Mouse (Mus musculus) CH12.LX (cell line): ENCODE measurements around the gene Atp2a3. TPM values are rescaled to one million over a fixed set of nuclear protein-coding genes. Genes with fewer than 3 reads are reported as not detected.

Experiments used
- DNase-seq: peaks from one replicate; pipeline ENCODE4 v3.0.0-alpha.2; 2013; ENCODE audit errors: extremely low read depth
- H3K27ac ChIP-seq: 2 replicates; pipeline ENCODE4 v1.5.1; 2012; ENCODE audit warnings: low read depth, mild to moderate bottlenecking, control low read depth, moderate library complexity; ENCODE audit not compliant: insufficient read depth
- H3K27me3 ChIP-seq: replicated peaks from 2 replicates; pipeline ENCODE3; 2012; ENCODE audit warnings: inconsistent platforms
- H3K36me3 ChIP-seq, 2 experiments: replicated peaks in 1 of 2; 2 replicates each; pipeline versions ENCODE3 to v1.6.1; 2012; ENCODE audit warnings: inconsistent platforms in 1 of 2, low read length in 1 of 2, mild to moderate bottlenecking in 1 of 2, mixed read lengths in 1 of 2, moderate library complexity in 1 of 2; ENCODE audit not compliant: control insufficient read depth in 1 of 2, insufficient read depth in 1 of 2
- H3K4me1 ChIP-seq, 2 experiments: 2 replicates each; pipeline ENCODE4 v1.6.1; 2012; ENCODE audit warnings: inconsistent platforms in 1 of 2, moderate library complexity in 1 of 2; ENCODE audit not compliant: insufficient read depth in 2 of 2, control insufficient read depth in 1 of 2
- H3K4me2 ChIP-seq: 2 replicates; pipeline ENCODE4 v1.6.1; 2012; ENCODE audit warnings: low read depth, mild to moderate bottlenecking, control low read depth; ENCODE audit not compliant: poor library complexity, insufficient read depth, severe bottlenecking
- H3K4me3 ChIP-seq, 3 experiments: fragments of 150-350 bp in 1 of 3; sonication (generic) in 1 of 3; replicated peaks in 1 of 3; 2 replicates each; pipeline versions ENCODE3 to v1.5.1; 2011 to 2012; ENCODE audit warnings: low read depth in 2 of 3, low read length in 2 of 3, mild to moderate bottlenecking in 2 of 3, moderate library complexity in 2 of 3, control low read depth in 1 of 3, improper control_type of control experiment in 1 of 3, inconsistent platforms in 1 of 3, mixed read lengths in 1 of 3; ENCODE audit not compliant: poor library complexity in 1 of 3
- H3K79me2 ChIP-seq: replicated peaks from 2 replicates; pipeline ENCODE4 v1.6.1; 2012; ENCODE audit warnings: mild to moderate bottlenecking, moderate library complexity; ENCODE audit not compliant: control insufficient read depth, poor library complexity, insufficient read depth, severe bottlenecking; ENCODE audit errors: extremely low read depth
- H3K9ac ChIP-seq: 2 replicates; pipeline ENCODE4 v1.6.1; 2012; ENCODE audit warnings: low read depth, mild to moderate bottlenecking, control low read depth, moderate library complexity; ENCODE audit not compliant: insufficient read depth
- H3K9me3 ChIP-seq: replicated peaks from 2 replicates; pipeline ENCODE3; 2012; ENCODE audit warnings: low read length, inconsistent platforms, mixed read lengths
- CHD1 ChIP-seq: IDR thresholded peaks from 2 replicates; pipeline ENCODE4 v1.6.1; 2012; ENCODE audit warnings: low read depth, low read length, improper control_type of control experiment, inconsistent platforms
- CHD2 ChIP-seq: IDR thresholded peaks from 2 replicates; pipeline ENCODE4 v1.6.1; 2011; ENCODE audit warnings: low read length, improper control_type of control experiment
- ETS1 ChIP-seq: conservative IDR thresholded peaks from 2 replicates; pipeline ENCODE4 v1.6.1; 2012; ENCODE audit warnings: low read depth, mild to moderate bottlenecking, inconsistent platforms, low read length, improper control_type of control experiment, moderate library complexity
- HCFC1 ChIP-seq: IDR thresholded peaks from 2 replicates; pipeline ENCODE4 v1.6.1; 2012; ENCODE audit warnings: low read depth, mild to moderate bottlenecking, inconsistent platforms, low read length, improper control_type of control experiment
- KAT2A ChIP-seq: IDR thresholded peaks from 2 replicates; pipeline ENCODE4 v1.6.1; 2012; ENCODE audit warnings: low read length, improper control_type of control experiment, inconsistent platforms; ENCODE audit not compliant: insufficient replicate concordance
- MAFK ChIP-seq: IDR thresholded peaks from 2 replicates; pipeline ENCODE4 v1.6.1; 2011; ENCODE audit warnings: low read length, improper control_type of control experiment; ENCODE audit not compliant: insufficient replicate concordance
- MYC ChIP-seq: IDR thresholded peaks from 2 replicates; pipeline ENCODE4 v1.6.1; 2011; ENCODE audit warnings: low read depth, mild to moderate bottlenecking, improper control_type of control experiment, low read length
- NRF1 ChIP-seq: IDR thresholded peaks from 2 replicates; pipeline ENCODE4 v1.6.1; 2014; ENCODE audit warnings: low read depth, mild to moderate bottlenecking, inconsistent platforms, low read length, improper control_type of control experiment, moderate library complexity
- PAX5 ChIP-seq: IDR thresholded peaks from 2 replicates; pipeline ENCODE4 v1.6.1; 2012; ENCODE audit warnings: low read length, inconsistent platforms, mixed read lengths
- POLR2A ChIP-seq: IDR thresholded peaks from 2 replicates; pipeline ENCODE4 v1.6.1; 2011; ENCODE audit warnings: low read depth, mild to moderate bottlenecking, improper control_type of control experiment, low read length
- POLR2AphosphoS2 ChIP-seq: IDR thresholded peaks from 2 replicates; pipeline ENCODE4 v1.6.1; 2011; ENCODE audit warnings: low read depth, low read length, improper control_type of control experiment
- RAD21 ChIP-seq: IDR thresholded peaks from 2 replicates; pipeline ENCODE4 v1.6.1; 2011; ENCODE audit warnings: low read depth, mild to moderate bottlenecking, low read length, improper control_type of control experiment, moderate library complexity
- SIN3A ChIP-seq: IDR thresholded peaks from 2 replicates; pipeline ENCODE4 v1.6.1; 2012; ENCODE audit warnings: low read length, improper control_type of control experiment, inconsistent platforms
- TBP ChIP-seq: conservative IDR thresholded peaks from 2 replicates; pipeline ENCODE4 v1.6.1; 2011; ENCODE audit warnings: low read depth, low read length, improper control_type of control experiment
- TCF12 ChIP-seq: IDR thresholded peaks from 2 replicates; pipeline ENCODE4 v1.6.1; 2014; ENCODE audit warnings: low read depth, mild to moderate bottlenecking, inconsistent platforms, low read length, improper control_type of control experiment
- USF1 ChIP-seq: IDR thresholded peaks from 2 replicates; pipeline ENCODE4 v1.6.1; 2014; ENCODE audit warnings: low read depth, mild to moderate bottlenecking, inconsistent platforms, low read length, improper control_type of control experiment
- USF2 ChIP-seq: conservative IDR thresholded peaks from 2 replicates; pipeline ENCODE4 v1.6.1; 2011; ENCODE audit warnings: low read depth, low read length, improper control_type of control experiment
- ZC3H11A ChIP-seq: IDR thresholded peaks from 2 replicates; pipeline ENCODE4 v1.6.1; 2012; ENCODE audit warnings: low read depth, mild to moderate bottlenecking, inconsistent platforms, low read length, improper control_type of control experiment
- ZNF384 ChIP-seq: IDR thresholded peaks from 2 replicates; pipeline ENCODE4 v1.6.1; 2012; ENCODE audit warnings: low read depth, low read length, improper control_type of control experiment, inconsistent platforms
- dilution Hi-C: fragments of 300-500 bp; cut with MboI; formaldehyde crosslinking; loops from 2 replicates; pipeline ENCODE4 v1.14.3; 2020; ENCODE audit warnings: low sequenced_read_pairs; ENCODE audit not compliant: extremely low pct_unique_long_range_greater_than_20kb, extremely low pct_ligation_motif_present
- in situ Hi-C: fragments of 300-500 bp; cut with MboI; formaldehyde crosslinking; loops from 3 replicates; pipeline ENCODE4 v1.14.3; 2019; ENCODE audit warnings: low sequenced_read_pairs, low pct_ligation_motif_present, low pct_unique_long_range_greater_than_20kb, mixed read lengths
- polyA plus RNA-seq: library from polyadenylated mRNA; unstranded; fragments of >175 nt; gene quantifications from 2 replicates; pipeline ENCODE4 v1.2.1, GENCODE M21; 2012; ENCODE audit warnings: low read depth; ENCODE audit not compliant: insufficient read length
- total RNA-seq, 2 experiments: library from RNA; depleted of rRNA; stranded (reverse); fragments of 300-350 nt in 1 of 2; fragments of >200 nt in 1 of 2; gene quantifications; 2 replicates each; pipeline ENCODE4 v1.2.3; 2012 to 2014

Gene Atp2a3
- total and polyA plus RNA-seq, 3 experiments, result 61.4 to 279 (median 218) TPM

DNA sequence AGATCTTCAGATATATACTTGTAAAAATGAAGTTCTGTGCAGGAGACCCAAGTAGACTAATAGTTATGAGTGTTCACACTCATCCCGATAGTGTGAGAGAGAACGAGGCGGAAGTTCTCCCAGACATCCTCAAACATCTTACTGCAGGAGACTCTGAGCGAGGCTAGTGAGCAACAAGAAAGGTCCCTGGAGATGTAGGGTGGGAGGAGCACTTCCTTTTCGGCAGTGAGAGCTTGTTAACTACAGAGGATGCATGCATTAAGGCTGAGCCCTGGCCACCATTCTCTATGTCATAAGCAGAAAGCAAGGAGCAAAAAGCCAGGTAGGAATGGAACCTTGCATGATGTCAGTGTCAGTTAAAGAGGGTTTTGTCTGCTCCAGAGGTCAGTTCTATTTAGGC is 26.3 kb downstream of the Atp2a3 start:
- DNase-seq, result peak; percentile 65
- TF ChIP-seq PAX5 (no peak), SIN3A (no peak), NRF1 (no peak), KAT2A (no peak), POLR2A (no peak), HCFC1 (no peak), TBP (no peak), USF1 (no peak), RAD21 (no peak), MYC (no peak), CHD2 (no peak), POLR2AphosphoS2 (no peak), ZC3H11A (no peak), ZNF384 (no peak), ETS1 (no peak), USF2 (no peak), TCF12 (no peak), CHD1 (no peak), MAFK (no peak)
- Histone ChIP-seq H3K4me1 (peaks cover 7 to 50% of the 10 kb centered on the region in 2 experiments; a peak in 3 of 4 replicates), H3K9ac (no peak overlapping the region), H3K79me2 (no peaks in the 10 kb centered on the region), H3K27ac (no peak overlapping the region), H3K27me3 (no peaks in the 10 kb centered on the region), H3K4me3 (no peak overlapping the region), H3K36me3 (peaks cover 77 to 97% of the 10 kb centered on the region in 2 experiments), H3K9me3 (no peaks in the 10 kb centered on the region), H3K4me2 (no peak overlapping the region)
- dilution Hi-C loops (no loop called here), in situ Hi-C loops (no loop called here)

DNA sequence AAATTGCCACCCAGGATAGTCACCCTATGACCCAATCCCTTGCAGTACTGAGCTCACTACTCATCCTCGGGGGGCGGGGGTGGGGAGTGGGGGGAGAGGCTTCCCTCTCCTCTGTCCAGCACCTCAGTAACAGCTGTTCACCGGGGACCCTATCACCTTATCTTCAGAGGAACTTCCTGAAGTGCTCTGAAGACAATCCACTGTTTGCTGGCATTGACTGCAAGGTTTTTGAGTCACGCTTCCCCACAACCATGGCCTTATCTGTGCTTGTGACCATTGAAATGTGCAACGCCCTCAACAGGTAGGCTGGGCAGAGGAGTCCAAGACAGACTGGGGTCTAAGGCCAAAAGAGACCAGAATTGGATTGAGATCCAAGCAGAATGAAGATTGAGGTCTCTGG is 26.8 kb downstream of the Atp2a3 start:
- Histone ChIP-seq H3K79me2 (no peaks in the 10 kb centered on the region), H3K36me3 (peaks cover 77 to 97% of the 10 kb centered on the region in 2 experiments), H3K27ac (no peak overlapping the region), H3K9me3 (no peaks in the 10 kb centered on the region), H3K27me3 (no peaks in the 10 kb centered on the region), H3K4me2 (no peak overlapping the region), H3K4me3 (no peak overlapping the region), H3K9ac (no peak overlapping the region), H3K4me1 (peaks cover 7 to 45% of the 10 kb centered on the region in 2 experiments; a peak in 3 of 4 replicates)
- no peak for TF ChIP-seq TCF12
- no peak for TF ChIP-seq RAD21
- in situ Hi-C loops (no loop called here), dilution Hi-C loops (no loop called here)
- no peak for DNase-seq
